Mouse (Mus musculus) ovary, postnatal 14 days (tissue): Measurements from ENCODE around the gene Fnd3c2.
"Not testable (repeated sequence)": the region's sequence is repeated elsewhere in the genome, so short reads cannot be mapped to it uniquely, and the experiment has no call there.

Experiments used
- DNase-seq: peaks from one replicate; pipeline ENCODE4 v3.0.0; 2022; ENCODE audit warnings: low spot score

Fnd3c2 gene

DNA sequence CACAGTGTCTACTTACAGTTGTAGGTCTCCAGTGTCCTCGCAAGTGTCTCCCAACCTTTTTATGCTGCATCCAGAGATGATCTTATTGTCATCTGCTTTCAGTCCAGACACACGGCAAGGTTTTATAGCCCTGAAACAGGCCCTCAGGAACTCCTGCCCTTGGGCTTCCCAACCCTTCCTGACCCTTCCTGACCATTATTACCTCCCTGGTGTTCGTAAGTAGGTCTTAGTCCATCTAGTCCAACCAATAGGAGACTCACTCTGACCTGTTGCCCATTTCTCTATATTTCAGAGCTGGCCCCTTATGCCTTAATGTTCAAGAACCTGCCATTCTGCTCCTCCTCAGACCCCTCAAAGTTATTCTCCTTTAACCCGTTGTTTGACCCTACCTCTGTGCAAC, at the start of gene Fnd3c2:
Gene Fnd3c2 (minus strand): TSS at position 101 of the 400 bp plus-strand sequence.
- DNase-seq, result no peak

DNA sequence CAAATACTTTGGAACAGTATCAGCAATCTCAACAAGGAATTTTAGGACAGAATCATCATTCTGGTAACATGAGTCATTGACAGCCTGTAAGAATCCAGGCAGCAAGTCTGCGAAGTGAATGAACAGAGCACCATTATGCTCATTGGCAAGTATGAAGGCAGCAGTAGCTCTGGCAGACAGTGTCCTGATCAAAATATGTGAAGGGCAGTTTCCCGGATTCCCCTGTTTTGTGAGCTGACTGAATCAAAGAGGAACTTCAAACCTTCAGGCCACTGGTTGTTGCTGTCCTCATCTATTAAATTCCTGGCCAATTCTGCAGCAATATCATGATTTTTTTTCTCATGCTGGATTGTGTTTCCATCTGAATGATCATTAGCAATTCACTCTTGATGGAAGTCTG, 29.3 kb upstream of the Fnd3c2 start:
- no peak for DNase-seq

DNA sequence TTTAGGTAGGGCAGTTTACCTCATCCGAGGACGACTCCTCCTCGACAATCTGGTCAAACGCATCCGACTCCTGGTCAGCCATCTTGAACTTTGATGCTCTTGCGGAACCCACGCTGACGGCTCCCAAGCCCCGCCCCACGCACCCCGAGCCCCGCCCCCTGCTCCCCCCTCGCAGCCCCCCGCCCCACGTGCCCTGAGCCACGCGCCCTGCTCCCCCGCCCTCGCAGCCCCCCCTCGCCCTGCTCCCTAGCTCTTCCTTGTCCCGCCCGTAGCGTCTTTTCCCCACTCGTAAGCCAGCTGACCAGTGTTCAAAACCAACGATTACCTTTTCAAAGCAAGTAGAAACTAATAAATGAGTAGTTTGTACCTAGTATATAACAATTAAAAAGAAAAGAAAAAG, 34.1 kb downstream of the Fnd3c2 start, which contains the start of gene Taf9b:
Gene Taf9b (minus strand): TSS at position 101 of the 400 bp plus-strand sequence.
- DNase-seq, result no peak

DNA sequence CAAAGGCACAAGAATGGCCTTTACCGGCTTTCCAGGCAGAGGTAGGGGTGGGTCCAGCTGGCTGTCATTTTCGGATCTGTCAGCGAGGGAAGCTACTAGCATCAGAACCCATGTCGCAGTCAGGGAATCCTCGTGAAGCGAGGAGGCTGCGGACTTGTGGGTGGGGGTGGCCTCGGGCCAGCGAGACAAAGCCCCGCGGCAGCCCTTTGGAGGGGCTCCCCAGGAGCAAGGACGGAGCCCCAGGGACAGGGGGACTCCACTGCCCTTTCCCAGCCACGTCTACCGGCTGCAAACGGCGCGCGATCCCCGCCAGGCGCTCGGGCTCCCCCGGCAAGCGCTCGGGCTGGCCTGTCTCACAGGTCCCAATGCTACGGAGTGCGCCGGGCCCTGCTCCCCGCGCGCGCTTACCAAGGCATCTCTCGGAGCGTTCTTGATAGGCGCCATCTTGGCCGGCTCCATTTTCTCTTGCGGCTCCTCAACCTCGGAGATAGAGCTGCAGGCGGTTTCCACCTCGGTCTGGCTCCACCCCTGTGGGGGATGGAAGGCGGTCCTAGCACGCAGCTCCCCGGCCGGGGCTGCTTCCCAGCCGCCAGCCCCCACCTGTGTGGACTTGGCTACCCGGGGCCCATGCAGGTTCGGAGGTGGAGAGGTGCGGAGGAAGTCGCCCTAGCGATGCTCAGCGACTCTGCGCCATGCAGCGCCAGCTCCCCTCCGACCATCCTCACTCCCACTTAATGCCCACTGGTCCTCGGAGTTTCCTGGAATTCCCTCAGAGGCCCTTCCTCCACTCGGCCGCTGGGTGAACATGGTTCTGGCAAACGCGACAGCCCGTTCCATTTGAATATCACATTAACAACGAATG, 35.8 kb downstream of the Fnd3c2 start:
- peak; percentile 38 for DNase-seq

DNA sequence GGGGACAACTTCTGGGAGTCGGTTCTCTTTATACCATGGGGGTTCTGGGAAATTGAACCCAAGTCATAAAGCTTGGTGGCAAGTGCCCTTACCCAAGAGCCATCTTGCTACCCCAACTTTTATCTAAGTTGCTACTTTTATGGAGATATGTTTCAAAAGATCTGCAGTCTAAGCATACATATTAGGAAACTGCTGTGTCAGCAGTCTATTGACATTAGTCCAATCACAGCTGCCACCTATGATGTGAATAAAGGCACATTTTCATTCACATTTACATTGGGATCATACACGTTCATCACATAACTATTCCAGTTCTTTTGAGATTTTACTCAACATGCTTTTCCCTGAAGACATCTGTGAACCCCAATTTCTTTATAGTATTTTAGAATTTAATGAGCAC, 46.1 kb downstream of the Fnd3c2 start:
- DNase-seq, result no peak

DNA sequence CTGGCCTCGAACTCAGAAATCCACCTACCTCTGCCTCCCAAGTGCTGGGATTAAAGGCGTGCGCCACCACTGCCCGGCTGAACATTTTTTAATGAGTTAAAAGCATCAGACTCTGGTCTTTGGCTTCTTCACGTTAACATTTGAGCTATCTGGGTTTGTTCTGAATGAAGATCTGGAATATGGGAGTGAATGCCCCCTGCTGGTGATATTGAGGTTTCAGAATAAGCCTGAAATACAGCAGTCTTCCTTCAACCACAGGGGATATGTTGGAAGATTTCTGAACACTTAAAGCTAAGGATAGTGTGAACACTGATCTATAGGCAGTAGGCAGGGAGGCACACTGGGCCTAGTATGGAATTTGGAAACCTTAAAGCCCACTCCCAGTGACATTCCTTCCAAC, 56.3 kb downstream of the Fnd3c2 start:
- DNase-seq, result no peak

DNA sequence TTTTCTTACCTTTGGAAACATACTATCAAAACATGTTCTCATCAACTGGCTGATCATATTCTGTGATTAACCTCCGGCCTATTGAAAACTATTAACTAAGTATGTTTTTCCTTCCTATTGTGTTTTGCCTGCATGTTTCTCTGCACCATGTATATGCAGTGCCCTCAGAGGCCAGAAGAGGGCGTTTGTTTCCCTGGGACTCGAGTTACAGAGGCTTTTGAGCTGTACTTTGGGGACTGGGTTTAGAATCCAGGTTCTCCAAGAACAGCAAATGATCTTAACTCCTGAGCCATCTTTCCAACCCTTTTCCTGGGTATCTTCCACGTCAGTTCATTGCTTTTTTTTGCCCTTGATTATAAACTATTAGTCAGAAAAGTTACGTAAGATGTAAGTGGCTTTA, 57.9 kb downstream of the Fnd3c2 start:
- DNase-seq, result no peak

DNA sequence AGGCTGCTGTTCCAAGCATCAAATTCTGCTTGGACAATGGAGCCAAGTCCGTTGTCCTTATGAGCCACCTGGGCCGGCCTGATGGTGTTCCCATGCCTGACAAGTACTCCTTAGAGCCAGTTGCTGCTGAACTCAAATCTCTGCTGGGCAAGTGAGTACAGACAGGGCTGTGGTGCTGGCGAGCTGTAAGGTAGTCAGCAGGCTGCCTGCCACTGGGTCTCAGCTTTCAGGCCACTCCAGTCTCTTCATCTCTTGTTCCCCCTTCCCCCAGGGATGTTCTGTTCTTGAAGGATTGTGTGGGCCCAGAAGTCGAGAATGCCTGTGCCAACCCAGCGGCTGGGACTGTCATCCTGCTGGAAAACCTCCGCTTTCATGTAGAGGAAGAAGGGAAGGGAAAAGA, 60.8 kb downstream of the Fnd3c2 start:
- DNase-seq, result not testable (repeated sequence)

DNA sequence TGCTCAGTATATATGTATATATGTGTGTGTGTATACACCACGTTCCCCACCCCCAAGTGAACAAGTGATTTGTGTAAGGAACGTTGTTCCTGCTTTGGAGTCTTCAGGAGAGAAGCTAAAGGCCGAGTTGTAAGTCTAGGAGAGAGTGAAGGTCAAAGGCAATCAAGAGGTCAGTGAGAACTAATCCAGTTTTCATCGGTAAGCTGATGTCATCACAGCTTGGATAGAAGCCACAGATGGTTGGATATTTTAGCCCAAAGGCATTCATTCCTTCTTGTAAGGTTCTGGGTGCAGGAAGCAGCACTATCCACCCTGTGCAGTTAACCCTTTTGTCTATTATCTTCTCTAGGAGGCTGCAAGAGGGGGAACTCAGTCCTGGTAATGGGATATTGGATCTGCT, 65.1 kb downstream of the Fnd3c2 start:
- DNase-seq, result no peak

DNA sequence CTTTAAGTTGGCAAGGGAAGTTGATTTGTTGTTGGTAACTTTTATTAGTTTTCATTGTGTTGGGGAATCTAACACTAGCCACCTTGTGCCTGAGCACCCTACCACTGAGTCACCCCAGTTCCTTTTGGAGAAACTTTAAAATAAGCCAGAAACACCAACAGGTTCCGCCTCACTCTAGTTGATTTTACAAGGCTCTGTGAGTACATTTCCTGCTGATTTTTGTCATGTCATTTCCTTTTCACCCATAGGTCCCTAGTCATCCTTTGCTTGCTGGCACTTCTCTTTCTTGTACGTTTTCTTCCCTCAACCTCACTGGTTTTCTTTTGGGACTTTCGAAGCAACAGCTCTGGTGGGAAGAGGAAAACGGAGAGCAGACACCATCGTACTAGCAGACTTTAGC, 65.8 kb downstream of the Fnd3c2 start:
- DNase-seq, result no peak

DNA sequence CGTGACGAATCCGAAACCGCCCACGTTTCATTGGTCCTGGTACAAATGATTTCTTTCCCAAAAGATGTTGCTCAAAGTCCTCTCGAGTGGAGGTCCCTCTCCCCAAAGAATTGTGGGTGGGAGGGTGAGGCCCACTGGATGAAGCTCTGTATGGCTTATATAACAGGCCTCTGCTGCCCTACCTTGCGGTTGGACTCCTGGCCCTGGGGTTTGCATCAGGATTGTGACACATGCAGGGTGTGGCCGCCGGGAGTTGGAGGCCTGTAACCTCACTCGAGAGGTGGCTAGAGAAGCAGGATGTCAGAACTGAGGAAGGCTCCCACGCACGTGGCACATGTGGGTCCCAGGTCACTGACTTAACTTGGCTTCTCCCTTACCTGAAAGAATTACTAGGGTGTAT, 67.4 kb downstream of the Fnd3c2 start:
- no peak for DNase-seq

DNA sequence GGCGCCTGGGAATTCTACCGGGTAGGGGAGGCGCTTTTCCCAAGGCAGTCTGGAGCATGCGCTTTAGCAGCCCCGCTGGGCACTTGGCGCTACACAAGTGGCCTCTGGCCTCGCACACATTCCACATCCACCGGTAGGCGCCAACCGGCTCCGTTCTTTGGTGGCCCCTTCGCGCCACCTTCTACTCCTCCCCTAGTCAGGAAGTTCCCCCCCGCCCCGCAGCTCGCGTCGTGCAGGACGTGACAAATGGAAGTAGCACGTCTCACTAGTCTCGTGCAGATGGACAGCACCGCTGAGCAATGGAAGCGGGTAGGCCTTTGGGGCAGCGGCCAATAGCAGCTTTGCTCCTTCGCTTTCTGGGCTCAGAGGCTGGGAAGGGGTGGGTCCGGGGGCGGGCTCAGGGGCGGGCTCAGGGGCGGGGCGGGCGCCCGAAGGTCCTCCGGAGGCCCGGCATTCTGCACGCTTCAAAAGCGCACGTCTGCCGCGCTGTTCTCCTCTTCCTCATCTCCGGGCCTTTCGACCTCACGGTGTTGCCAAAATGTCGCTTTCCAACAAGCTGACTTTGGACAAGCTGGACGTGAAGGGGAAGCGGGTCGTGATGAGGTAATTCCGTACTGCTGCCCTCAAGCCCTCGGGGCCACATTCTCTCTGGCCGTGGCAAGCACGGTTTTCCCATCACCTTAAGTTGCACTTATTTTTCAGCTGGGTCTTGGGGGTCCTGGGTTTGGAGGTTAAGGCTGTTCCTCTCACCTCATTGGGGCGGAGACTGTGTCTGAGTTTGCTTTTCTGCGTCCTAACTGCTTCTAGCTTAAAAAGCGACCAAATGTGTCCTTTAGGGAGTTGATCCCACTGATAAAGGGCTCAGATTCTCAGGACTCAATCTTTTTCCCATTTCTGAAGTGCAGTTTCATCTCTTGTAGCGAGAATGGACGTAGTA, 68.2 kb downstream of the Fnd3c2 start, which contains the start of gene Pgk1:
Gene Pgk1 (plus strand): TSS at position 388 of the 937 bp plus-strand sequence.
- peak; percentile 50 for DNase-seq

DNA sequence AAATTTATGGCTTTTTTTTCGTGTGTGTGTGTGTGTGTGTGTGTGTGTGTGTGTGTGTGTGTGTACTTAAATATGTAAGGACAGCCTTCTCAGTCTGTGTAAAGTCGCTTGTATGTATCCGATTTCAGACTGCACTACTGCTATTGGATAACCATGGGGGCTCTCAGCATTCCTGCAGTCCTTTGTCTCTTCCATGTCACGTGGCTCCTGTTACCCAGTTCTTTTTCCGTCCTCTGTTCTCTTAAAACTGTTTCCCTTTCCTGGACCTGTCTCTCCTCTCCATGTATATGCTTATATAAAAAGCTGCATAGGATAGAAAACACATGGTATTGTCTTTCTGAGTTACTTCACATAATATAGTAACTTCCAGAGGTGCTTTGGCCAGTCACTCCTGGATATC, 69.5 kb downstream of the Fnd3c2 start:
- DNase-seq, result no peak
